Mouse (Mus musculus): Measurements from ENCODE around the gene P2rx1. TPM values are rescaled to one million over a fixed set of nuclear protein-coding genes. Genes with fewer than 3 reads are reported as not detected.

Gene P2rx1
- under 1 TPM; 0.21 to 0.89 (median 0.41) TPM for total RNA-seq (2022)

GRCm38 (mm10) chr11:72998771-72999170, at the start of gene P2rx1:
Gene P2rx1, plus strand, starts transcription at chr11:72999103.
- no peak for DNase-seq (ENCODE audit: low spot score in 2 of 2)

GRCm38 (mm10) chr11:72951137-72952000, 47.5 kb upstream of the P2rx1 start:
- no peak for DNase-seq (ENCODE audit: low spot score in 2 of 2)

GRCm38 (mm10) chr11:72952226-72952625, 46.7 kb upstream of the P2rx1 start:
- DNase-seq (ENCODE audit: low spot score in 2 of 2): no peak

- no peak for DNase-seq (ENCODE audit: low spot score in 2 of 2)
Observed at GRCm38 (mm10) chr11:72952697-72953096, 46.2 kb upstream of the P2rx1 start.

- no peak for DNase-seq (ENCODE audit: low spot score in 2 of 2)
Observed at GRCm38 (mm10) chr11:72953116-72953439, 45.8 kb upstream of the P2rx1 start.

- no peak for DNase-seq (ENCODE audit: low spot score in 2 of 2)
Observed at GRCm38 (mm10) chr11:72953440-72954151, 45.3 kb upstream of the P2rx1 start.

GRCm38 (mm10) chr11:72954216-72954615, 44.7 kb upstream of the P2rx1 start:
- no peak for DNase-seq (ENCODE audit: low spot score in 2 of 2)

- no peak for DNase-seq (ENCODE audit: low spot score in 2 of 2)
Observed at GRCm38 (mm10) chr11:72955339-72955974, 43.4 kb upstream of the P2rx1 start.

- no peak for DNase-seq (ENCODE audit: low spot score in 2 of 2)
Observed at GRCm38 (mm10) chr11:72957318-72957717, 41.6 kb upstream of the P2rx1 start.

GRCm38 (mm10) chr11:72959924-72960679, 38.8 kb upstream of the P2rx1 start:
- DNase-seq (ENCODE audit: low spot score in 2 of 2): no peak

- no peak for DNase-seq (ENCODE audit: low spot score in 2 of 2)
Observed at GRCm38 (mm10) chr11:72960723-72961071, 38.2 kb upstream of the P2rx1 start.

- no peak for DNase-seq (ENCODE audit: low spot score in 2 of 2)
Observed at GRCm38 (mm10) chr11:72961072-72961980, 37.6 kb upstream of the P2rx1 start, which contains the start of gene Atp2a3. Gene Atp2a3, plus strand, starts transcription at chr11:72961169.

- DNase-seq (ENCODE audit: low spot score in 2 of 2): no peak
Observed at GRCm38 (mm10) chr11:72962378-72962777, 36.5 kb upstream of the P2rx1 start.

GRCm38 (mm10) chr11:72963058-72963788, 35.7 kb upstream of the P2rx1 start:
- DNase-seq (ENCODE audit: low spot score in 2 of 2): no peak

- no peak for DNase-seq (ENCODE audit: low spot score in 2 of 2)
Observed at GRCm38 (mm10) chr11:72963789-72964294, 35.1 kb upstream of the P2rx1 start.

GRCm38 (mm10) chr11:72974995-72975503, 23.9 kb upstream of the P2rx1 start:
- no peak for DNase-seq (ENCODE audit: low spot score in 2 of 2)

- no peak for DNase-seq (ENCODE audit: low spot score in 2 of 2)
Observed at GRCm38 (mm10) chr11:72982516-72982915, 16.4 kb upstream of the P2rx1 start.

- DNase-seq (ENCODE audit: low spot score in 2 of 2): no peak
Observed at GRCm38 (mm10) chr11:72983283-72983682, 15.6 kb upstream of the P2rx1 start.

- DNase-seq (ENCODE audit: low spot score in 2 of 2): no peak
Observed at GRCm38 (mm10) chr11:72986745-72987144, 12.2 kb upstream of the P2rx1 start.
